ENCODE assay signal across 8 mouse cellular contexts in genomic region chr5:135271563-135272165, GRCm38 (mm10). TPM values are rescaled to one million over a fixed set of nuclear protein-coding genes. Genes with fewer than 3 reads are reported as not detected.
DNase-seq lines count a peak whose midpoint lies in the region; ATAC-seq lines count a peak whose summit lies in the region.

No protein-coding gene starts in this region.

- no peak overlapping the region for H3K4me2 ChIP-seq in heart, embryonic 12.5 days

- no peaks in the 10 kb centered on the region for H3K27me3 ChIP-seq in heart, embryonic 12.5 days (replicated peaks)
- H3K27me3 ChIP-seq in embryonic facial prominence, embryonic 10.5 days (replicated peaks; ENCODE audit: low read depth, poor library complexity, severe bottlenecking) = peaks cover 30% of the 10 kb centered on the region

- peaks cover 31% of the 10 kb centered on the region for H3K4me1 ChIP-seq in heart, embryonic 12.5 days (replicated peaks)
- H3K4me1 ChIP-seq in embryonic facial prominence, embryonic 10.5 days = peaks cover 38% of the 10 kb centered on the region

- no peak overlapping the region for H3K27ac ChIP-seq in heart, embryonic 12.5 days (ENCODE audit: poor library complexity, severe bottlenecking)
- peak overlapping the region; percentile 5; the same call in 1 of the 2 replicates for H3K27ac ChIP-seq in embryonic facial prominence, embryonic 10.5 days (replicated peaks)

- intact Hi-C loops in heart, postnatal 14 days (cut with DNase I) = no loop called here

- no peak overlapping the region for H3K9ac ChIP-seq in heart, embryonic 12.5 days

- ATAC-seq in heart, embryonic 12.5 days (ENCODE audit: insufficient number of reproducible peaks, low FRiP score) = no peak
- ATAC-seq in activated CD4-positive, CD25-positive, alpha-beta regulatory T cell, adult 4 months = no peak
- no peak for ATAC-seq in megakaryocyte-erythroid progenitor cell, adult 5-6 weeks (replicated peaks; ENCODE audit: low FRiP score, low TSS enrichment, poor library complexity, severe bottlenecking)

- peak; percentile 51 to 58 for DNase-seq in heart, postnatal 14 days
- DNase-seq in embryonic facial prominence, embryonic 10.5 days (ENCODE audit: low spot score) = peak; percentile 8
- DNase-seq in layer of hippocampus, postnatal 10 days (ENCODE audit: low spot score in 2 of 2) = peak; percentile 74 to 81
- DNase-seq in right cerebral cortex, postnatal 10 days (ENCODE audit: low spot score in 2 of 2) = peak; percentile 85
- DNase-seq in kidney, postnatal 4 days = no peak

- WGBS in heart, embryonic 12.5 days = 77% methylated on average over 12 of the region's 12 CpGs
- WGBS in embryonic facial prominence, embryonic 10.5 days = 71% methylated on average over 12 of the region's 12 CpGs

- H3K4me3 ChIP-seq in heart, embryonic 12.5 days = no peak overlapping the region
- no peak overlapping the region for H3K4me3 ChIP-seq in embryonic facial prominence, embryonic 10.5 days

- H3K36me3 ChIP-seq in heart, embryonic 12.5 days = no peaks in the 10 kb centered on the region
- no peaks in the 10 kb centered on the region for H3K36me3 ChIP-seq in embryonic facial prominence, embryonic 10.5 days (replicated peaks)

- no peaks in the 10 kb centered on the region for H3K9me3 ChIP-seq in heart, embryonic 12.5 days (replicated peaks)
- no peaks in the 10 kb centered on the region for H3K9me3 ChIP-seq in embryonic facial prominence, embryonic 10.5 days

RNA-seq across cellular contexts. Expression of gene Fzd9, which starts 20.6 kb away (rescaled TPM):
- total RNA-seq in heart, postnatal 14 days (2021) = under 1 TPM; 0.29 to 0.55 TPM
- polyA plus RNA-seq in heart, embryonic 12.5 days (2016; fragmentation: Nextera tagmentation; extraction: Ambion mirVana) = 6.5 and 7.7 TPM in 2 replicates
- 3.3 and 5.1 TPM in 2 replicates for polyA plus RNA-seq in embryonic facial prominence, embryonic 10.5 days (2016; fragmentation: Nextera tagmentation; extraction: Ambion mirVana)
- 10 to 100 TPM; 11.7 to 12.1 TPM for total RNA-seq in layer of hippocampus, postnatal 10 days (2021)
- polyA plus RNA-seq in activated CD4-positive, CD25-positive, alpha-beta regulatory T cell, adult 4 months (2017; shearing (Covaris generic)) = not detected
- total RNA-seq in megakaryocyte-erythroid progenitor cell, adult 5-6 weeks (2014; fragmentation: Nextera tagmentation) = 0.30 and 0.37 TPM in 2 replicates
- total RNA-seq in megakaryocyte-erythroid progenitor cell, adult 5-6 weeks (2017) = 0.38 TPM in 1 of 2 replicates, not detected in the other

Comparison
In these comparisons a context has a peak if more than half of its experiments do, and no peak if none do; other contexts are left out.
1. DNase-seq: peak in heart, postnatal 14 days (2 of 2), embryonic facial prominence, embryonic 10.5 days (single experiment), layer of hippocampus, postnatal 10 days (2 of 2) and right cerebral cortex, postnatal 10 days (2 of 2); none in kidney, postnatal 4 days (0 of 2).
2. RNA of gene Fzd9, which starts 20.6 kb away (total RNA-seq): 11.7 to 12.1 TPM in layer of hippocampus, postnatal 10 days; 0.29 to 0.55 TPM in heart, postnatal 14 days and 0.30 to 0.38 TPM in megakaryocyte-erythroid progenitor cell, adult 5-6 weeks; every median in the first group is over 4 times any median in the second.